Mouse (Mus musculus) urinary bladder, postnatal 10 days (tissue): ENCODE data around the gene Gm10662.
"Not testable (repeated sequence)": the region's sequence is repeated elsewhere in the genome, so short reads cannot be mapped to it uniquely, and the experiment has no call there.

Experiments used
- DNase-seq: peaks from one replicate; pipeline ENCODE4 v3.0.0; 2022; ENCODE audit warnings: low spot score

The Gm10662 gene

GRCm38 (mm10) chr7:23144380-23144779, at the start of gene Gm10662:
Gene Gm10662, minus strand, starts transcription at chr7:23144480.
- not testable (repeated sequence) for DNase-seq

- not testable (repeated sequence) for DNase-seq
These were observed 19.2 kb upstream of the Gm10662 start for GRCm38 (mm10) chr7:23163505-23163904.
